Mouse (Mus musculus): ENCODE results near the gene Tmem107.

GRCm38 (mm10) chr11:69070590-69071222 is at the start of gene Tmem107:
- TF ChIP-seq HCFC1 (IDR thresholded peaks at IDR 0.05; ENCODE audit: borderline replicate concordance, insufficient read depth, low read length) (peak; percentile 51; the same call in 1 of the 2 replicates), MAFK (IDR thresholded peaks at IDR 0.05; ENCODE audit: insufficient read depth, low read depth, low read length) (no peak), ZNF384 (IDR thresholded peaks at IDR 0.05; ENCODE audit: low read depth, low read length) (no peak), ZC3H11A (IDR thresholded peaks at IDR 0.05; ENCODE audit: borderline replicate concordance, low read depth, low read length) (no peak)
